Comparison of ENCODE assay signal across 9 mouse cellular contexts in the genomic region with DNA sequence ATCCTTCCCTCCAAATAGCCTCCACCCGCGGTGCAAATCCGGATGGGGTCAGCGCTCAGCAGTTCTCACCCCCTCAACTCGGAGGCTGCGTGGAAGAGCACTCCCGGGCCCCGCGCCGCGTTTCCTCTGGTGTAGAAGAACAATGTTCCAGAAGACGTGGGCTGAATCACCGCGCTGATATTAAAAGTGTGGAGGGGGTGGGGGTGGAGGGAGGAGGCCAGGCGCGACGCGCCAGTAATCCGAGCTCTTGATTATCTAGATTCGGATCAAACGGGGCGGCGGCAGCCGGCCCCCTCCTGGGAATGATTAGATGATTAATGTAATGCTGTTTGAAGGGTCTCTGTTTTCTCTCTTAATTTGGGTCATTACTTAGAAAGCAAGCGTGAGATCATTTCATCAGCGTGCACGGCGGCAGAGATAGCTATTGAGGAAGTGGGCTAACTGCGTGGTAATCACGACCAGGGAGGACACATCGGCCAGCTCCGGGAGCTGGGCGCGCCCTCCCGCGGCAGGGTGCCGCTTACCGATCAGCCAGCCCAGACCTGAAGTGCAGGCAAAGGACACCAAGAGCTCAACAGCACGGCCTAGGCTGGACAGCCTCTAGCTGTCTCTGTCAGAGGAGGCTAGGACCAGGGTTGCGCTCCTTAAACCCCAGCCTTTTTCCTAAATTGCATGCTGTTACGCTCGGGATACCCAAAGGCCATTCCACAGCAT. TPM values are rescaled to one million over a fixed set of nuclear protein-coding genes. Genes with fewer than 3 reads are reported as not detected.
A peak's percentile ranks its signal among the peaks of the same experiment; 100 is the strongest.
DNase-seq lines count a peak whose midpoint lies in the region; ATAC-seq and TF ChIP-seq lines count a peak whose summit lies in the region.
"Had no signal": no experiment of that assay in that cellular context is flagged by ENCODE, and none has a peak within 500 bp of the region (broad histone marks: within the 10 kb centered on the region; RNA-seq: fewer than 3 reads in every experiment).

No protein-coding gene starts in this region.

- WGBS in embryonic facial prominence, embryonic 11.5 days = under 1% methylated on average over 42 of the region's 42 CpGs
- WGBS in limb, embryonic 10.5 days = under 1% methylated on average over 42 of the region's 42 CpGs
- 1% methylated on average over 42 of the region's 42 CpGs for WGBS in stomach, postnatal 0 days

- no peaks in the 10 kb centered on the region for H3K36me3 ChIP-seq in embryonic facial prominence, embryonic 11.5 days (replicated peaks; ENCODE audit: control insufficient read depth, insufficient read depth, low read depth, low read length)
- no peaks in the 10 kb centered on the region for H3K36me3 ChIP-seq in limb, embryonic 10.5 days
- H3K36me3 ChIP-seq in stomach, postnatal 0 days (ENCODE audit: control insufficient read depth, insufficient read depth, low read length) = no peaks in the 10 kb centered on the region

- ATAC-seq in embryonic facial prominence, embryonic 11.5 days (replicated peaks; ENCODE audit: insufficient number of reproducible peaks, low FRiP score, low TSS enrichment, low read depth) = peak; percentile 7; the same call in 1 of the 2 replicates
- ATAC-seq in stomach, postnatal 0 days (ENCODE audit: low FRiP score, low TSS enrichment) = no peak

- H3K27ac ChIP-seq in embryonic facial prominence, embryonic 11.5 days (replicated peaks; ENCODE audit: low read depth, low read length) = no peak overlapping the region
- no peak overlapping the region for H3K27ac ChIP-seq in limb, embryonic 10.5 days
- no peak overlapping the region for H3K27ac ChIP-seq in stomach, postnatal 0 days (replicated peaks)

- DNase-seq in heart, adult 11 months = peak; percentile 61
- DNase-seq in heart, postnatal 14 days = no peak
- DNase-seq in CD4-positive helper T cell, adult 2 months (ENCODE audit: low read depth, low spot score) = peak; percentile 10
- peak; percentile 50 for DNase-seq in embryonic facial prominence, embryonic 11.5 days (ENCODE audit: low spot score)
- peak; percentile 65 for DNase-seq in limb, embryonic 10.5 days (ENCODE audit: low spot score)
- DNase-seq in stomach, postnatal 0 days (ENCODE audit: low spot score) = no peak
- DNase-seq in gastrocnemius, adult 8-10 months (ENCODE audit: low spot score in 2 of 2) = no peak
- DNase-seq in cerebellum, adult 11 months = no peak

- no peak overlapping the region for H3K9ac ChIP-seq in embryonic facial prominence, embryonic 11.5 days (replicated peaks; ENCODE audit: low read length)
- H3K9ac ChIP-seq in stomach, postnatal 0 days (ENCODE audit: low read length) = no peak overlapping the region

- intact Hi-C loops in heart, postnatal 14 days (cut with DNase I) = no loop called here

- H3K4me3 ChIP-seq in embryonic facial prominence, embryonic 11.5 days (ENCODE audit: low read depth, low read length) = no peak overlapping the region
- 0 out of 2 replicates have a peak overlapping the region, but pooled peaks have one; percentile 3 for H3K4me3 ChIP-seq in limb, embryonic 10.5 days
- H3K4me3 ChIP-seq in stomach, postnatal 0 days (ENCODE audit: low read depth, low read length) = no peak overlapping the region

- H3K4me1 ChIP-seq in embryonic facial prominence, embryonic 11.5 days (ENCODE audit: control insufficient read depth, insufficient read depth, low read length) = peaks cover 6% of the 10 kb centered on the region; the same call in 1 of the 2 replicates
- H3K4me1 ChIP-seq in limb, embryonic 10.5 days = peaks cover 35% of the 10 kb centered on the region
- no peaks in the 10 kb centered on the region for H3K4me1 ChIP-seq in stomach, postnatal 0 days (replicated peaks; ENCODE audit: control insufficient read depth, insufficient read depth)

- TF ChIP-seq EP300 in stomach, postnatal 0 days (optimal IDR thresholded peaks at IDR 0.05) = no peak

- TF ChIP-seq CTCF in stomach, postnatal 0 days (IDR thresholded peaks at IDR 0.05; ENCODE audit: low read depth) = peak; percentile 30; the same call in 1 of the 2 replicates

- no peak overlapping the region for H3K4me2 ChIP-seq in embryonic facial prominence, embryonic 11.5 days (ENCODE audit: low read depth, low read length)
- H3K4me2 ChIP-seq in stomach, postnatal 0 days (replicated peaks; ENCODE audit: low read depth) = peak overlapping the region; percentile 23; the same call in 1 of the 2 replicates

- H3K27me3 ChIP-seq in embryonic facial prominence, embryonic 11.5 days (ENCODE audit: control insufficient read depth, insufficient read depth, low read length) = peaks cover 76% of the 10 kb centered on the region
- H3K27me3 ChIP-seq in limb, embryonic 10.5 days (ENCODE audit: low read depth, poor library complexity, severe bottlenecking) = peaks cover 100% of the 10 kb centered on the region
- peaks cover 55% of the 10 kb centered on the region for H3K27me3 ChIP-seq in stomach, postnatal 0 days (ENCODE audit: control insufficient read depth, insufficient read depth, low read length)

- no peaks in the 10 kb centered on the region for H3K9me3 ChIP-seq in embryonic facial prominence, embryonic 11.5 days (replicated peaks; ENCODE audit: control insufficient read depth, low read length)
- H3K9me3 ChIP-seq in limb, embryonic 10.5 days (replicated peaks) = no peaks in the 10 kb centered on the region
- H3K9me3 ChIP-seq in stomach, postnatal 0 days (ENCODE audit: control insufficient read depth, low read length) = no peaks in the 10 kb centered on the region

RNA-seq across cellular contexts. Expression of a gene that starts 6.8 kb away (rescaled TPM):
- total RNA-seq in heart, postnatal 14 days (2021) = under 1 TPM in 1 of 2 experiments, not detected in 1; 0.12 TPM
- polyA plus RNA-seq in embryonic facial prominence, embryonic 11.5 days (2014; fragmentation: Nextera tagmentation; extraction: Ambion mirVana) = 3.9 and 4.7 TPM in 2 replicates
- polyA plus RNA-seq in limb, embryonic 10.5 days (2016; fragmentation: Nextera tagmentation; extraction: Ambion mirVana) = not detected in 2 replicates
- polyA plus RNA-seq in stomach, postnatal 0 days (2015; fragmentation: Nextera tagmentation; extraction: Ambion mirVana) = not detected in 2 replicates
- not detected for total RNA-seq in gastrocnemius, adult 8-10 months (2022)
- polyA plus RNA-seq: spleen, adult 2 months had no signal

RNA-seq across cellular contexts. Expression of a gene that starts 57.3 kb away (rescaled TPM):
- total RNA-seq in heart, postnatal 14 days (2021) = 10 to 100 TPM; 19.7 to 21.5 TPM
- polyA plus RNA-seq in embryonic facial prominence, embryonic 11.5 days (2014; fragmentation: Nextera tagmentation; extraction: Ambion mirVana) = 32.9 and 36.0 TPM in 2 replicates
- 17.5 and 20.4 TPM in 2 replicates for polyA plus RNA-seq in limb, embryonic 10.5 days (2016; fragmentation: Nextera tagmentation; extraction: Ambion mirVana)
- polyA plus RNA-seq in stomach, postnatal 0 days (2015; fragmentation: Nextera tagmentation; extraction: Ambion mirVana) = 48.9 and 54.5 TPM in 2 replicates
- 10 to 100 TPM; 10.1 to 14.9 (median 12.6) TPM for total RNA-seq in gastrocnemius, adult 8-10 months (2022)

RNA-seq across cellular contexts. Expression of a gene that starts 57.5 kb away (rescaled TPM):
- total RNA-seq in heart, postnatal 14 days (2021) = not detected
- polyA plus RNA-seq in embryonic facial prominence, embryonic 11.5 days (2014; fragmentation: Nextera tagmentation; extraction: Ambion mirVana) = 0.15 TPM in 2 replicates
- polyA plus RNA-seq in limb, embryonic 10.5 days (2016; fragmentation: Nextera tagmentation; extraction: Ambion mirVana) = 0.05 TPM in 2 replicates
- 0.16 and 0.22 TPM in 2 replicates for polyA plus RNA-seq in stomach, postnatal 0 days (2015; fragmentation: Nextera tagmentation; extraction: Ambion mirVana)
- total RNA-seq in gastrocnemius, adult 8-10 months (2022) = under 1 TPM in 2 of 4 experiments, not detected in 2; 0.11 to 0.15 TPM

Comparison
In these comparisons a context has a peak if more than half of its experiments do, and no peak if none do; other contexts are left out.
1. DNase-seq: peak in heart, adult 11 months (single experiment), CD4-positive helper T cell, adult 2 months (single experiment), embryonic facial prominence, embryonic 11.5 days (single experiment) and limb, embryonic 10.5 days (single experiment); none in heart, postnatal 14 days (0 of 2), stomach, postnatal 0 days (single experiment), gastrocnemius, adult 8-10 months (0 of 2) and cerebellum, adult 11 months (single experiment).